Mouse (Mus musculus): Measurements from ENCODE around the gene Baiap2l2.
A peak's percentile ranks its signal among the peaks of the same experiment; 100 is the strongest.

Gene Baiap2l2

GRCm38 (mm10) chr15:79285399-79285798, at the start of gene Baiap2l2:
TSS of gene Baiap2l2 (minus strand) at chr15:79285537.
- no peak for DNase-seq (ENCODE audit: low read depth)

GRCm38 (mm10) chr15:79333409-79333808, 48.1 kb upstream of the Baiap2l2 start:
- no peak for DNase-seq (ENCODE audit: low read depth)

- DNase-seq (ENCODE audit: low read depth), result no peak
These were observed 45.2 kb upstream of the Baiap2l2 start for GRCm38 (mm10) chr15:79330521-79330920.

- DNase-seq (ENCODE audit: low read depth), result no peak
These were observed 44.6 kb upstream of the Baiap2l2 start for GRCm38 (mm10) chr15:79329979-79330363.

GRCm38 (mm10) chr15:79329346-79329978, 44.1 kb upstream of the Baiap2l2 start:
- DNase-seq (ENCODE audit: low read depth), result no peak

- DNase-seq (ENCODE audit: low read depth), result no peak
These were observed 43.6 kb upstream of the Baiap2l2 start for GRCm38 (mm10) chr15:79328939-79329275.

GRCm38 (mm10) chr15:79328058-79328938, 43.0 kb upstream of the Baiap2l2 start, which contains the start of gene Pla2g6:
TSS of gene Pla2g6 (minus strand) at chr15:79328390.
- peak; percentile 98 for DNase-seq (ENCODE audit: low read depth)

GRCm38 (mm10) chr15:79326971-79327961, 41.9 kb upstream of the Baiap2l2 start:
- no peak for DNase-seq (ENCODE audit: low read depth)

- DNase-seq (ENCODE audit: low read depth), result no peak
These were observed 40.9 kb upstream of the Baiap2l2 start for GRCm38 (mm10) chr15:79326264-79326663.

- DNase-seq (ENCODE audit: low read depth), result no peak
These were observed 40.4 kb upstream of the Baiap2l2 start for GRCm38 (mm10) chr15:79325742-79326141.

- DNase-seq (ENCODE audit: low read depth), result no peak
These were observed 39.0 kb upstream of the Baiap2l2 start for GRCm38 (mm10) chr15:79324373-79324772.

- DNase-seq (ENCODE audit: low read depth), result no peak
These were observed 38.4 kb upstream of the Baiap2l2 start for GRCm38 (mm10) chr15:79323791-79324155.

- no peak for DNase-seq (ENCODE audit: low read depth)
These were observed 37.9 kb upstream of the Baiap2l2 start for GRCm38 (mm10) chr15:79322991-79323790.

GRCm38 (mm10) chr15:79322281-79322990, 37.1 kb upstream of the Baiap2l2 start:
- no peak for DNase-seq (ENCODE audit: low read depth)

- no peak for DNase-seq (ENCODE audit: low read depth)
These were observed 36.4 kb upstream of the Baiap2l2 start for GRCm38 (mm10) chr15:79321733-79322190.

- DNase-seq (ENCODE audit: low read depth), result no peak
These were observed 28.6 kb upstream of the Baiap2l2 start for GRCm38 (mm10) chr15:79313848-79314369.

GRCm38 (mm10) chr15:79307861-79308260, 22.5 kb upstream of the Baiap2l2 start:
- DNase-seq (ENCODE audit: low read depth), result no peak

GRCm38 (mm10) chr15:79306043-79306637, 20.8 kb upstream of the Baiap2l2 start:
- no peak for DNase-seq (ENCODE audit: low read depth)

GRCm38 (mm10) chr15:79304832-79305231, 19.5 kb upstream of the Baiap2l2 start:
- DNase-seq (ENCODE audit: low read depth), result no peak

- no peak for DNase-seq (ENCODE audit: low read depth)
These were observed 18.4 kb upstream of the Baiap2l2 start for GRCm38 (mm10) chr15:79303725-79304124.
